Mouse (Mus musculus) left cerebral cortex, adult 2 months (tissue): ENCODE results near the gene Doxl2. TPM values are rescaled to one million over a fixed set of nuclear protein-coding genes. Genes with fewer than 3 reads are reported as not detected.

Experiments
- DNase-seq, 2 experiments: peaks; one replicate each; pipeline ENCODE4 v3.0.0; 2021 to 2022; ENCODE audit warnings: low spot score in 2 of 2, mixed read lengths in 1 of 2; ENCODE audit errors: extremely low spot score in 1 of 2
- H3K27ac ChIP-seq: fragments of 200-600 bp; 2 replicates; pipeline ENCODE4 v1.8.1; 2022
- H3K4me3 ChIP-seq: fragments of 200-600 bp; 2 replicates; pipeline ENCODE4 v1.8.1; 2022
- CTCF ChIP-seq: fragments of 200-600 bp; IDR thresholded peaks from 2 replicates; pipeline ENCODE4 v1.8.1; 2022; ENCODE audit warnings: antibody characterized with exemption, mild to moderate bottlenecking, moderate library complexity
- intact Hi-C: fragments of 180-260 bp; cut with DNase I; formaldehyde crosslinking; loops from one replicate; pipeline ENCODE4 v1.15.1; 2025
- total RNA-seq, 2 experiments: library from RNA; stranded (reverse); gene quantifications; 2 replicates each; pipeline ENCODE4 v1.2.3; 2021

Doxl2 gene
- total RNA-seq, 2 experiments from 2014 or later, result not detected

- Histone ChIP-seq H3K4me3 (no peak overlapping the region), H3K27ac (no peak overlapping the region)
- intact Hi-C loops, result no loop called here
- no peak for TF ChIP-seq CTCF
- no peak for DNase-seq
These were observed 36.4 kb downstream of the Doxl2 start for GRCm38 (mm10) chr6:49011191-49011590.

GRCm38 (mm10) chr6:49013023-49013422, 38.3 kb downstream of the Doxl2 start:
- no peak for DNase-seq
- H3K4me3 ChIP-seq, result no peak overlapping the region
- intact Hi-C loops, result no loop called here
- no peak for TF ChIP-seq CTCF
- no peak overlapping the region for H3K27ac ChIP-seq

- no peak for TF ChIP-seq CTCF
- intact Hi-C loops, result no loop called here
These were observed 38.7 kb downstream of the Doxl2 start for GRCm38 (mm10) chr6:49013458-49013857.

GRCm38 (mm10) chr6:49017150-49017549, 42.4 kb downstream of the Doxl2 start:
- Histone ChIP-seq H3K27ac (no peak overlapping the region), H3K4me3 (no peak overlapping the region)
- no peak for TF ChIP-seq CTCF
- DNase-seq, result no peak
- intact Hi-C loops, result no loop called here

More at GRCm38 (mm10) chr6:49013458-49013857, 38.7 kb downstream of the Doxl2 start:
- DNase-seq, result no peak
- Histone ChIP-seq H3K4me3 (no peak overlapping the region), H3K27ac (no peak overlapping the region)

- no peak for TF ChIP-seq CTCF
- Histone ChIP-seq H3K4me3 (no peak overlapping the region), H3K27ac (no peak overlapping the region)
- intact Hi-C loops, result no loop called here
- DNase-seq, result no peak
These were observed 44.6 kb downstream of the Doxl2 start for GRCm38 (mm10) chr6:49019341-49019740.

GRCm38 (mm10) chr6:49021141-49022012, 46.6 kb downstream of the Doxl2 start:
- DNase-seq, result peak; percentile 19 to 57
- TF ChIP-seq CTCF, result no peak
- intact Hi-C loops, result no loop called here
- H3K27ac ChIP-seq, result peak overlapping the region; percentile 57; the same call in 1 of the 2 replicates
- no peak overlapping the region for H3K4me3 ChIP-seq

GRCm38 (mm10) chr6:49022384-49022783, 47.6 kb downstream of the Doxl2 start:
- Histone ChIP-seq H3K4me3 (no peak overlapping the region), H3K27ac (peak overlapping the region; percentile 44; the same call in 1 of the 2 replicates)
- intact Hi-C loops, result no loop called here
- TF ChIP-seq CTCF, result no peak
- DNase-seq, result no peak

GRCm38 (mm10) chr6:49023315-49023714, 48.6 kb downstream of the Doxl2 start:
- H3K27ac ChIP-seq, result no peak overlapping the region
- H3K4me3 ChIP-seq, result no peak overlapping the region
- intact Hi-C loops, result no loop called here
- no peak for DNase-seq
- TF ChIP-seq CTCF, result no peak

- intact Hi-C loops, result no loop called here
- TF ChIP-seq CTCF, result no peak
- H3K27ac ChIP-seq, result no peak overlapping the region
- H3K4me3 ChIP-seq, result no peak overlapping the region
- no peak for DNase-seq
These were observed 50.5 kb downstream of the Doxl2 start for GRCm38 (mm10) chr6:49025290-49025689.

GRCm38 (mm10) chr6:49026496-49026895, 51.7 kb downstream of the Doxl2 start:
- no peak for DNase-seq
- H3K4me3 ChIP-seq, result no peak overlapping the region
- no peak overlapping the region for H3K27ac ChIP-seq
- TF ChIP-seq CTCF, result no peak
- intact Hi-C loops, result no loop called here

- no peak for TF ChIP-seq CTCF
- intact Hi-C loops, result no loop called here
These were observed 53.3 kb downstream of the Doxl2 start for GRCm38 (mm10) chr6:49028019-49028418.

More at GRCm38 (mm10) chr6:49028019-49028418, 53.3 kb downstream of the Doxl2 start:
- Histone ChIP-seq H3K27ac (no peak overlapping the region), H3K4me3 (no peak overlapping the region)
- no peak for DNase-seq

Other genes starting within 250 kb of the Doxl2 start
- gene Gimap1, start 235.9 kb upstream of the Doxl2 start, total RNA-seq, result 1 to 10 TPM; 1.5 to 3.9 TPM
- 1 to 10 TPM in 1 of 2 experiments, under 1 TPM in 1; 0.81 to 2.1 TPM for gene Gimap5, start 228.8 kb upstream of the Doxl2 start, total RNA-seq
- gene Gimap3, start 204.1 kb upstream of the Doxl2 start, total RNA-seq, result not detected
- gene Tmem176a, start 134.0 kb upstream of the Doxl2 start, total RNA-seq, result 10 to 100 TPM; 27.9 to 34.0 TPM
- 10 to 100 TPM; 50.5 to 51.6 TPM for gene Tmem176b, start 133.5 kb upstream of the Doxl2 start, total RNA-seq
- not detected for gene Aoc1, start 102.1 kb upstream of the Doxl2 start, total RNA-seq
- gene 1600015I10Rik, start 45.1 kb upstream of the Doxl2 start, total RNA-seq, result not detected
- gene Svs1, start 11.9 kb downstream of the Doxl2 start, total RNA-seq, result not detected
- 1 to 10 TPM; 1.3 to 2.5 TPM for gene Gpnmb, start 61.6 kb downstream of the Doxl2 start, total RNA-seq
- 10 to 100 TPM; 25.9 to 30.6 TPM for gene Malsu1, start 98.8 kb downstream of the Doxl2 start, total RNA-seq
- gene Igf2bp3, start 240.0 kb downstream of the Doxl2 start, total RNA-seq, result under 1 TPM in 1 of 2 experiments, not detected in 1; 0.35 TPM